Mouse (Mus musculus): ENCODE measurements around the gene Gm20388. TPM values are rescaled to one million over a fixed set of nuclear protein-coding genes. Genes with fewer than 3 reads are reported as not detected.

Gene Gm20388
- polyA plus RNA-seq, 1 experiment from 2014 or later, result 47.1 TPM

DNA sequence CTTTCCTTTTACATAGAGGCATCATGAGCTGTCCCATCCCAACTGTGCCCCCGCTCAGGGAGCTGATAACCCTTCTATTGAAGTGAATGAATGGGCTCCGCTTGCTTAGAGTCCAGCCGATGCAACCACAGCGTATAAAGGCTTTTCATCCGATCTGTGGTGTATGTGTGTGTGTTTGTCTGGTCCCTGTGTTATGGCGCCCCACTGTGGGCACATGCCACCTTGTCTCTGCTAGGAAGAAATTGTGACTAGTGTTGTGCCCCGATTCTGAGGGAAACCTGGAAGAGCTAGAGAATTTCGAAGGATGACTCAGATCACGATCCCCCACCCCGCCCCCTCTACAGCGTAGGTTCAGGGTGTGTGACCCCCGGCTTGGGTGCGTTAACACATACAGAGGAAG lies 3442.1 kb downstream of the Gm20388 start:
- H3K27ac ChIP-seq, result no peak overlapping the region
- no peaks in the 10 kb centered on the region for H3K79me2 ChIP-seq (ENCODE audit: inconsistent target)
- 43% methylated on average over 13 of the region's 13 CpGs for WGBS (ENCODE audit: missing documents)
- no peaks in the 10 kb centered on the region for H3K36me3 ChIP-seq (ENCODE audit: inconsistent target)
- no peak overlapping the region for H3K4me3 ChIP-seq (ENCODE audit: inconsistent target)

DNA sequence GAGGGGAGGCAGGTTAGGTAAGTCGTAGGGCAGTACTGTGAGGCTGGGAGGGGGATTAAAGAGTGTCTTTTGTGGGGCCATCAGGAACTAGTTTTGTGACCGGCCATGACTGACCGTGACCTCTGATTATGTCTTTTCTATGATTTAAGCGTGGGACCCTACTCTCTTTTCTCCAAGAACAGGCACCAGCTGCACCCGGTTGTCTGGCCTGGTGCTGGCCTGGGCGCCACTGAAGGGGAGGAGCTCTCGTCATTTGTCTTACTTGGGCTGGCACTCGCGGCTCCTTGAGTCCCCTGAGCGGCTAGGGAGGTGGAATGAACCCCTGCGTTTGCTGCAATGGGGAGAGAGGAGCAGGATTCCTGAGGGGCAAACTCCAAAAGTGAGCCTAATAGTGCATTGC lies 3442.6 kb downstream of the Gm20388 start:
- 69% methylated on average over 11 of the region's 11 CpGs for WGBS (ENCODE audit: missing documents)

DNA sequence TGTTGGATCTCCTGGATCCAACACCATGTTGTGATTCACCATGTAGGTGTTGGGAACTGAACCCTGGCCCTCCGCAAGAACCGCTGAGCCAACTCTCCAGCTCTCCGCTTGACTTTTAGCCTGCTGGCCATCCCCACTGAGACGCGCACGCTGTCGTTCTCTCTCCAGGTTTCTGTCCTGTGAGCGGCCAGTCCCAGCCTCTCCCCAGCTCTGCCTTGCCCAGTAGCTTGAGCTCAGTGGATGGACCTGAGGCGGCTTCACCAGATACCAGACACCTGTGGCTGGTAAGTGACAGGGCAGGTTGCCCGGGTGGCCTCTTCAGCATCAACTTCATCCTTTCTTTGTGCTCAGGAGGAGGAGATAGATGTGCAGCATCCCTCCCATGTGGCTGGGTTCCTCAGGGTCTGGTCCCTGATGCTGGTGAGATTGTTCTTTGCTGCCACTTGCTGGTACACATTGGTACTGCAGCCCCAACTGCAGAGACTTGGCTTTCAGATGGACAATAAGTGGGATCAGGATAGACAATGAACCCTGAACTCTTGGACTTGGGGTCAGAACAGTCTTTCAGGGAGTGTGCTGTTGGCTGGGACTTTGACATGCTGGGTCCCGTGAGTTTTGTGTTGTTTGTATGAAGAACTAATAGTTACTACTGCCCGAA lies 3450.6 kb downstream of the Gm20388 start:
- Histone ChIP-seq H3K79me2 (ENCODE audit: inconsistent target) (no peaks in the 10 kb centered on the region), H3K36me3 (ENCODE audit: inconsistent target) (no peaks in the 10 kb centered on the region), H3K4me3 (ENCODE audit: inconsistent target) (no peak overlapping the region), H3K27ac (no peak overlapping the region)
- WGBS (ENCODE audit: missing documents), result 63% methylated on average over 12 of the region's 12 CpGs

More for the DNA sequence above, 3442.6 kb downstream of the Gm20388 start:
- no peak overlapping the region for H3K27ac ChIP-seq
- no peaks in the 10 kb centered on the region for H3K36me3 ChIP-seq (ENCODE audit: inconsistent target)
- no peaks in the 10 kb centered on the region for H3K79me2 ChIP-seq (ENCODE audit: inconsistent target)
- H3K4me3 ChIP-seq (ENCODE audit: inconsistent target), result no peak overlapping the region

DNA sequence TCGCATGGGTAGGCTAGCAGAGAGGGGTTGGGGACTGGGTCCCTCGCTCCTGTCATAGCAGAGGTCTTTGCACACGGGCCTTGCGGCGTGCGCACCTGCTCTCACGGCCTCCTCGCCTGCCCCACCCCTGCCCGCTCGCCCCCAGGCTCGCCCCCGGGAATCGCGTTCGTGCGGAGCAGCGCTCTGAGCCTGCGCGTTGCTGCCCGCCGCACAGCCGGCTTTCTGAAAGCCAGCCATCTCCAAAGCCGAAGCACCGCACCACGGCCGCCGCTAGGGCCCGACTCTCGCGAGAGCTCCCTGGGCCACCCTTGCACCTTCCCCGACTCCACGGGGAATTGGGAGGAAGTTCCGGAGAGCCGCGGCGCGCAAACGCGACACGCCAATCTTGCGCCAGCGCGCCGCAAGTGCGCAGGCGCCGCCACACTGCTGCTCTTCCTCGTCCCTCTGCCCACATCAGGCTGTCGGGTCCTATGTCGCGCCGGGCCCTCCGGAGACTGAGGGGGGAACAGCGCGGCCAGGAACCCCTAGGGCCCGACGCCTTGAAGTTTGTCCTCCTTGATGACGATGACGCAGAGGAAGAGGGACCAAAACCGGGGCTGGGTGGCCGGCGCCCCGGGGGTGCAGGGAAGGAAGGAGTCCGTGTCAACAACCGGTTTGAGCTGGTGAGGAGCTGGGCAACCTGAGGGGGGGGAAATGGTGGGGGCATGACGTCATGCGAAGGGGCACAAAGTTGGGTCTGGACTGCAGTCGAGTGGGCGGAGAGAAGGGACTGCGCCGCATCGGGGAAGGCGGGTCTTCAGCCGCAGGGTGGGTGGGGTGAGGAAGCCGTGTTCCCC lies 3463.0 kb downstream of the Gm20388 start, which contains the start of gene Tcf25:
Gene Tcf25, plus strand, starts transcription at position 351 of the 836 bp plus-strand sequence.
- Histone ChIP-seq H3K36me3 (ENCODE audit: inconsistent target) (no peaks in the 10 kb centered on the region), H3K27ac (peak within 1 kb of the TSS; percentile 90), H3K79me2 (ENCODE audit: inconsistent target) (peaks cover 49% of the 10 kb centered on the region), H3K4me3 (ENCODE audit: inconsistent target) (peak within 1 kb of the TSS; percentile 76)
- under 1% methylated on average over 57 of the region's 75 CpGs for WGBS (ENCODE audit: missing documents)

DNA sequence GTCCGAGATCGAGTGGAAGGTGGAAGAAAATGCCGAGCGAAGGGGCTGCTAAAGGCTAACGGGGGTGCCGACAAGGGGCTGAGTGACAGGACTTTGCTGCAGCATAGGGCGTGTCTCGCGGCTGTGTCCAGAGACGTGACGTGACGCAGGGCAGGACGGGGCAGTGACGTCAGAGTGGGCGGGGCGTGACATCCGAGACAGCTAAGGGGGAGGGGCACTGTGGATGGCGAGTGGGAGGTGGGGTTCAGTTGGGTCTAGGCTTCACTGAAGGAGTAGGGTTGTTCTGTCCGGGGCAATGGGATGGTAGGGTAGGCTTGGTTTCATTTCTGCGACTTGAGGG lies 3463.6 kb downstream of the Gm20388 start:
- Histone ChIP-seq H3K79me2 (ENCODE audit: inconsistent target) (peaks cover 55% of the 10 kb centered on the region), H3K27ac (peak overlapping the region; percentile 90), H3K36me3 (ENCODE audit: inconsistent target) (no peaks in the 10 kb centered on the region), H3K4me3 (ENCODE audit: inconsistent target) (peak overlapping the region; percentile 76)
- under 1% methylated on average over 20 of the region's 20 CpGs for WGBS (ENCODE audit: missing documents)

DNA sequence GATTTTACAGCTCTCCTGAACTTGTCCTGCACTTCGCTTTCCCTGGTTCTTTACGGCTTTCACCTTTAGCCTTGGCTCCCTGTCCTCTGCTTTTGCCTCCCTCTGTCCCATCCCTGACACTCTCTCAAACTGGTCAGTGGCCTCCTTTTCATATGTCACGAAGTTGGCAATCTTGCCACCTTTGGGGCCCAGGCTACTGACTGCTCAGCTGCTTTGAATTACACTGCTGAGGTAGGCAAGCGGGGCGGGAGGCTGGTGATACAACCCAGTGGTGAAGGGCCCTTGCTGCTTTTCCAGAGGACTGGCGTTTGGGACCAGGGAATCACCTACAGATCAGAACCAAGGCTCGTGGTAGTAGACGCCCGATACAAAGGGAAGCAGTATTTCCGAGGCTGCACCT lies 3465.1 kb downstream of the Gm20388 start:
- WGBS (ENCODE audit: missing documents), result 96% methylated on average over 10 of the region's 10 CpGs
- Histone ChIP-seq H3K36me3 (ENCODE audit: inconsistent target) (peaks cover 13% of the 10 kb centered on the region; the same call in 1 of the 2 replicates), H3K27ac (no peak overlapping the region), H3K79me2 (ENCODE audit: inconsistent target) (peaks cover 70% of the 10 kb centered on the region), H3K4me3 (ENCODE audit: inconsistent target) (no peak overlapping the region)

DNA sequence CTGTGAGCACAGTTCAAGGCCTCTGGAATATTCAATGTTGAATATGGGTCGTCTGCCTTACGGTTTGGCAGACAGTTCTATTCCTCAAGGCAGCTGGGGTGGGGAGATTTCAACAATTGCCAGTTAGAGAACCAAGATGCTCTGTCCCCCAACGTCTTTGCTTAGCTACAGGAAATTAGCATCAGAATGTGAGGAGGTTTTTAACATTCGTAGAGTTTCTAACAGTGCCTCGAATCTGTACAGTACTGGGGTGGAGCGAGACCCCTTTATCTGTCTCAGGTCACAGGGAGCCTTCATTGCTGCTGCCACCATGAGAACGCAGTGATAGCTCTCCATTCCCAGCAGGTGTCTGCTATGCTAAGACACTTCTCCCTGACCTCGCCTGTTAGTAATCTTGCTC lies 3465.5 kb downstream of the Gm20388 start:
- peaks cover 74% of the 10 kb centered on the region for H3K79me2 ChIP-seq (ENCODE audit: inconsistent target)
- 85% methylated on average over 7 of the region's 8 CpGs for WGBS (ENCODE audit: missing documents)
- H3K36me3 ChIP-seq (ENCODE audit: inconsistent target), result peaks cover 17% of the 10 kb centered on the region; the same call in 1 of the 2 replicates
- no peak overlapping the region for H3K4me3 ChIP-seq (ENCODE audit: inconsistent target)
- H3K27ac ChIP-seq, result no peak overlapping the region

DNA sequence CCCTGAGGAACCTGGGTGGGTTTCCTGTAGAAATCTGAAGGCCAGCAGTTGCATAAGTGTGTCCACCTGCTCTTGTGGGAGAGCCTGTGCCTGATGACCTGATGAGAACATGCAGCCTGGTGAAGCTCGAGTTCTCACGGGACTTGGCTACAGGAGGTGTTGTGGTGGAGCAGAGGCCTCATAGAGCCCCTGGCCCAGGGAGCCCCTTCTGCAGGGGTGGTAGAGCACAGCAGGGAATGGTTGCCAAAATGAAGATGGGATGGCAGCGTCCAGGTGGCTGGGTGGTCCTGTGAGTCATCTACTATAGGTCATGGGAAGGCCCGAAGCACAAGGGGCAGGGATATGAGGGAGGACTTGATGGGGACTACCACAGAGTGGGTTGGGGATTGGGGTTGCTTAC lies 3471.1 kb downstream of the Gm20388 start:
- H3K36me3 ChIP-seq (ENCODE audit: inconsistent target), result peaks cover 73% of the 10 kb centered on the region
- WGBS (ENCODE audit: missing documents), result 99% methylated on average over 4 of the region's 4 CpGs
- no peak overlapping the region for H3K27ac ChIP-seq
- no peak overlapping the region for H3K4me3 ChIP-seq (ENCODE audit: inconsistent target)
- H3K79me2 ChIP-seq (ENCODE audit: inconsistent target), result peaks cover 51% of the 10 kb centered on the region

DNA sequence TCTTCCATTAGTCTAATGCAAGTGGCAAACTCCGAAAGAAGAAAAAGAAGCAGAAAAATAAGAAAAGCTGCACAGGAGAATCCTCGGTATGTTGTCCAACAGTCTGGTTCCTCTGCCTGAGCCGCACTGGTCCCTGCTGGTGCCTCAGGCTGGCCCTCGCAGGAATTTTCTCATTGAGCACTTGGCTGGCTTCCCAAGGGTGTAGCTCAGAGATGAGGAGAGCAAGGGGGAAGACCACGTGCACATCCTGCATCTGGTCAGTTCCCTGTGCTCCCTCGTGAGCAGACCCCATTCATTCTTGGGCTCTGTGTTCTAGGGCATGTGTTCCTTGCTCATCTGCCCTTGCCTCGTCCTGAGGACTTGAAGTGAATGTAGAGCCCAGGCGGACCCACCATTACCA lies 3471.9 kb downstream of the Gm20388 start:
- Histone ChIP-seq H3K36me3 (ENCODE audit: inconsistent target) (peaks cover 81% of the 10 kb centered on the region), H3K79me2 (ENCODE audit: inconsistent target) (peaks cover 43% of the 10 kb centered on the region), H3K27ac (no peak overlapping the region), H3K4me3 (ENCODE audit: inconsistent target) (no peak overlapping the region)
- WGBS (ENCODE audit: missing documents), result 98% methylated on average over 8 of the region's 8 CpGs

DNA sequence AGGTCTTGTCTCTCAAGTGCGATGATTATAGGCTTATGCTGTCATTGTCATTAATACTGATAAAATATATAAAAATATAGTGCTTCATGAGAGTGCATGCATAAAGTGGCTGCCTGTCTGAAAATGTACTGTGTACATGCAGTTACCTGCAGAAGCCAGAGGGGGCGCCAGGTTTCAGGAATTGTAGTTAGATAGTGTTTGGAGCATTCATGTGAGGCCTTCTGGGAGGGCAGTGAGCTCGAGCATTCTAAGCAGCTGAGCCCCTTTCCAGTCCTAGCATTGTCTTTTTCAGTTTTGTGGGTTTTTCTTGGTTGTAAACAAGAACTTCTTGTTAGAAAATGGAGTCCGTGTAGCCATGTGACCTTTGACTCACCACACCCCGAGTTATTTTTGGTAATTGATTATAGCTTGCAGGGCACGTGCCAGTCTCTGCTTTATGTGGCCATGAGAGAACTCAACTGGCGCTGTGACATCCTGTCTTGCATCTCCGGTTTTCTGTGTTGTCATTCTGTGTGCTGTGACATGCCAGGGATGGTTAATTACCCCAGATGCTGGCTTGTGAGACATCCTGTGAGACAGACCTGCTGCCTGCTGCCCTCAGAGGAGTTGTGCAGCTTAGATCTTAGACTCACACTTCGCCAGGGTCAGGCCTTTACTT lies 3474.4 kb downstream of the Gm20388 start:
- WGBS (ENCODE audit: missing documents), result 71% methylated on average over 9 of the region's 9 CpGs
- Histone ChIP-seq H3K36me3 (ENCODE audit: inconsistent target) (peaks cover 99% of the 10 kb centered on the region), H3K4me3 (ENCODE audit: inconsistent target) (no peak overlapping the region), H3K79me2 (ENCODE audit: inconsistent target) (peaks cover 18% of the 10 kb centered on the region), H3K27ac (peak overlapping the region; percentile 12; the same call in 1 of the 2 replicates)

DNA sequence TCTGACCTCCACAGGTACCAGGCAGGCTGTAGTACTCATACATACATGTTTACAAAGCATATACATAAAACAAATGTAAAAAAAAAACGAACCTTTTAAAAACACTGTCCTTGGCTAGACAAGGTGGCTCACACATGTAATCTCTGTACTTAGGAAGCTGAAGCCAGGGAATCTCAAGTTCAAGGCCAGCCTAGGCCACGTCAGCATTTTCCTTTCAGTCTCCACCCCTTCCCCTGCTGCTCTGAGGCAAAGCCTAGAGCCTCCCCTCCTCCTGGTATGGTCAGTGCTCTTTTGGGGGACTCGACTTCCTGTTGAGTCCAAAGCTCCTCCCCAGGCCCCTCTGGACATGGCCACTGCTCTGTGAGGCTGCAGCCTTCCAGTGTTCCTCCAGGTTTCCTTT lies 3476.4 kb downstream of the Gm20388 start:
- Histone ChIP-seq H3K36me3 (ENCODE audit: inconsistent target) (peaks cover 99% of the 10 kb centered on the region), H3K27ac (no peak overlapping the region), H3K79me2 (ENCODE audit: inconsistent target) (no peaks in the 10 kb centered on the region), H3K4me3 (ENCODE audit: inconsistent target) (no peak overlapping the region)
- 89% methylated on average over 3 of the region's 3 CpGs for WGBS (ENCODE audit: missing documents)

DNA sequence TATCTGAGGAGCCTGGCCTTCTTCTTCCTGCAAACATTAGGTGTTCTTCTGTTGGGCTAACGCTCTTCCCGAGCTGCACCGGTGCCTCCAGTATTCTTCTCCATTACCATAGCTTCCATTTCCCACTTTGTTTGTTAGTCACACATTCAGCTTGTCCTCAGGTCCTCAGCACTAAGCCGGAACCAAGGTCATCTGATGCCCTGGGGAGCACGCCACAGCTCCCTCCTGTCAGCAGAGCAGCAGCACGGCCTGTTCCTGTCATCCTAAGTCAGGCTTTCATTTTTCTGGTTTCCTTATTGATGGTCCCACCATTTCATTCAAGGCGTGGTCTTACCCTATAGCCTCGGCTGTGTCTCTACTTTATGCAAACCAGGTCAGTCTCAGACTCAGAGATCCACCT lies 3477.2 kb downstream of the Gm20388 start:
- WGBS (ENCODE audit: missing documents), result 93% methylated on average over 8 of the region's 8 CpGs
- Histone ChIP-seq H3K4me3 (ENCODE audit: inconsistent target) (no peak overlapping the region), H3K27ac (no peak overlapping the region), H3K36me3 (ENCODE audit: inconsistent target) (peaks cover 99% of the 10 kb centered on the region), H3K79me2 (ENCODE audit: inconsistent target) (no peaks in the 10 kb centered on the region)

DNA sequence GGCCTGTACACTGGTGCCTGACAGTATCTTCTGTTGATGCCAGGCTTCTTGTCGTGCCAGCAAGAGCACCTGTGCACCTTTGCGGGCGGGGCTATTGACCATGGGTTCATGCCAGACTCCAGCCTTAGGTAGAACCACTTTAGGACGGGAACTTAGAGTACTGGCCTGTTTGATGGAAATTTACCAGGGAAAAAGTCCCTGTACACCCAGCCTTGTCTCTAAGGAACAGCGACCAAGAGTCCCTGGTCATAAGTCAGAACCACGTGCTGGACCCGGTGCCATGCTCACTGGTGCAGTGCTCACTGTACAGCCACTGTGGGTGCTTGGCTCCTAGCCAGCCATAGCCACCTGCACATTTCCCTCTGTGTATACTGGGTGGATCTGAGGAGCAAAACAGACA lies 3478.4 kb downstream of the Gm20388 start:
- WGBS (ENCODE audit: missing documents), result 94% methylated on average over 7 of the region's 7 CpGs
- no peaks in the 10 kb centered on the region for H3K79me2 ChIP-seq (ENCODE audit: inconsistent target)
- peaks cover 99% of the 10 kb centered on the region for H3K36me3 ChIP-seq (ENCODE audit: inconsistent target)
- no peak overlapping the region for H3K27ac ChIP-seq
- H3K4me3 ChIP-seq (ENCODE audit: inconsistent target), result no peak overlapping the region

DNA sequence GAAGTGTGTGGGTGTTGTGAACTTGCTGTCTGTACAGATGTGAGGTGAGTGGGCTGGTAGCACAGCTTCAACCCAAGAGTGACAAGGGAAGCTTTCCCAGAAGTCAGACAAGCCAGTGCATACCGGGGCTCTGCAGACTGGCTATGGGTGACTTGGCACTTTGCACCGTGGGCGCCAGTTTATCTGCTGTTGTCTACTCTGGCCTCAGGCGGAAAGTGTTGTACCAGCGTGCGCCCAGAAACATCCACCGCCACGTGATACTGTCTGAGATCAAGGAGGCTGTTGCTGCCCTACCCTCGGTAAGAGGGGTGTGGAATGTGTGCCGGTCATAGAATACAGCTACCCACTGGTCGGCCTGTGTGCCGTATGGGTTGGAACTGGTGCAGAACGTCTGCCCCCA lies 3487.7 kb downstream of the Gm20388 start:
- WGBS (ENCODE audit: missing documents), result 97% methylated on average over 13 of the region's 13 CpGs
- Histone ChIP-seq H3K79me2 (ENCODE audit: inconsistent target) (no peaks in the 10 kb centered on the region), H3K4me3 (ENCODE audit: inconsistent target) (no peak overlapping the region), H3K27ac (no peak overlapping the region), H3K36me3 (ENCODE audit: inconsistent target) (peaks cover 89% of the 10 kb centered on the region)

DNA sequence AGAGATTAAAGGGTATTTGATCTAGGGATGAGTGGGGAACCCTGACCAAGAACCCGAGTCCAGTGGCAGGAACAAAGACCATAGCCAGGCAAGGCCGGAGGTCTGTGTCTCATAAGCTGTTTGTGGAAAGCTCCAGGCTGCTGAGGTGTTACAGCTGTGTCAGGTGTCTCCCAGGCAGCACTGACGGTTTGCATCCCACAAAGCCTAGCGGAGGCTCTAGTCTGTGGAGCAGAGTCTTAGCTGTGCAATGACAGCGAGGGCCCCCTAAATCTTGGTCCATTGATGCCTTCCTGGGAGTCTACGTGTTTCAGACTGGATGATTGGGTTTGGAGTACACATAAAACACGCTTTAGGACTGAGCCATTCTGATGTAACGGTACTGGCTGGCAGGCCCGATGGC lies 3491.3 kb downstream of the Gm20388 start:
- Histone ChIP-seq H3K36me3 (ENCODE audit: inconsistent target) (peaks cover 52% of the 10 kb centered on the region), H3K27ac (no peak overlapping the region), H3K4me3 (ENCODE audit: inconsistent target) (no peak overlapping the region), H3K79me2 (ENCODE audit: inconsistent target) (no peaks in the 10 kb centered on the region)
- WGBS (ENCODE audit: missing documents), result 93% methylated on average over 9 of the region's 9 CpGs

Measured in macrophage (primary cell).